Mouse (Mus musculus): ENCODE measurements around the gene Hsf2bp.

GRCm38 (mm10) chr17:31914323-31914722 is 121.8 kb downstream of the Hsf2bp start:
- no peak for TF ChIP-seq CTCF (IDR thresholded peaks at IDR 0.05; ENCODE audit: low read depth)
- TF ChIP-seq EP300 (IDR thresholded peaks at IDR 0.05; ENCODE audit: low read depth) = no peak

All from liver, embryonic 14.5 days (tissue).